Mouse (Mus musculus): Measurements from ENCODE around the gene Cdca4. TPM values are rescaled to one million over a fixed set of nuclear protein-coding genes. Genes with fewer than 3 reads are reported as not detected.

Cdca4 gene
- polyA plus RNA-seq, 1 experiment from 2014 or later, result 30.4 TPM

- peaks cover 33% of the 10 kb centered on the region for H3K4me1 ChIP-seq (ENCODE audit: insufficient read depth)
Measured at GRCm38 (mm10) chr12:112830141-112830540, 918 bp upstream of the Cdca4 start.

DNA sequence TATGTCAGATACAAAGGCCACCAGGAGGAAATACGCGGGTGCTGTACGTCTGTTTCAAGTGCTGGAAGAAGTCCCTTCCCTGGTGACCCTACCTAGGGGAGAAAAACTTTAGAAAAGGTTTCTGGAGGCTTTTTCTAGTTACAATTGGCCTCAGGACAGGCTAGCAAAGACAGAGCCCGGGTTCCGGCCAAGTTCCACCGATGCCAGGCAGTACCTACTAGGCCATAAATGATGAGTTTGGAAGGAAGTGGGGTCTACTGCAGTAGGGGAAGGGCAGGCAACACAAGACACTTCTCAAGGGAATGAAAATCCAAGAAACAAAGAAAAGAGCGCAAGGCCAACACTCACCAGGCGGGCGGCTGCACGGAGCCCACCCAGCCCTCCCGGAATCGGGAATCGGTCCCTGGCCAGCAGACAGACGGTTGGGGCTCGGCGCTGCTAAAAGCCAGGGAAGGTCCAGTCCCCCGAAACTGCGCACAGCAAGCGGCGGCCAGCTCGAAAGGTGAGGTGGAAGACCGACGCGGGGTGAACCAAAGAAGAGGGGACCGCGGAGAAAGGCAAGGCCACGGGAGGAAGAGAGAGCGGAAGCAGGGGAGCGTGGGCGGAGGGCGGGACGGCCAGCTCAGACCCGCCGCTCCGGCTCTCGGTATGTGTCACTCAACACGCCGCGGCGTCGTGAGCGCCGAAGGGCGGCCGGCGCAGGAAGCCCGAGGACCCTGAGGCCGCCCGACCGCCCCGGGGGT, 551 bp downstream of the Cdca4 start:
- 9% methylated on average over 48 of the region's 51 CpGs for WGBS (ENCODE audit: insufficient replicate concordance)
- H3K9me3 ChIP-seq (ENCODE audit: low read length), result no peaks in the 10 kb centered on the region
- TF ChIP-seq EP300 (IDR thresholded peaks at IDR 0.05; ENCODE audit: low read depth), result no peak
- no peak for TF ChIP-seq CTCF (IDR thresholded peaks at IDR 0.05; ENCODE audit: low read depth)
- peaks cover 47% of the 10 kb centered on the region for H3K4me1 ChIP-seq (ENCODE audit: insufficient read depth)
- no peak for DNase-seq
- peak overlapping the region; percentile 80 for H3K4me2 ChIP-seq (ENCODE audit: low read depth, low read length)
- H3K4me3 ChIP-seq (ENCODE audit: low read depth, low read length), result peak overlapping the region; percentile 86
- peak; percentile 73 for ATAC-seq
- peak overlapping the region; percentile 93 for H3K27ac ChIP-seq (ENCODE audit: low read depth)
- H3K36me3 ChIP-seq (replicated peaks; ENCODE audit: insufficient read depth, low read length), result peaks cover 31% of the 10 kb centered on the region
- peak overlapping the region; percentile 95 for H3K9ac ChIP-seq (replicated peaks)
- no peaks in the 10 kb centered on the region for H3K27me3 ChIP-seq (ENCODE audit: insufficient read depth, low read length)

More at GRCm38 (mm10) chr12:112830141-112830540, 918 bp upstream of the Cdca4 start:
- Histone ChIP-seq H3K27me3 (ENCODE audit: insufficient read depth, low read length) (no peaks in the 10 kb centered on the region), H3K36me3 (replicated peaks; ENCODE audit: insufficient read depth, low read length) (peaks cover 21% of the 10 kb centered on the region), H3K9ac (replicated peaks) (peak overlapping the region; percentile 76), H3K27ac (ENCODE audit: low read depth) (peak overlapping the region; percentile 80), H3K4me3 (ENCODE audit: low read depth, low read length) (peak overlapping the region; percentile 86), H3K4me2 (ENCODE audit: low read depth, low read length) (peak overlapping the region; percentile 79), H3K9me3 (ENCODE audit: low read length) (no peaks in the 10 kb centered on the region)
- TF ChIP-seq EP300 (IDR thresholded peaks at IDR 0.05; ENCODE audit: low read depth) (no peak), CTCF (IDR thresholded peaks at IDR 0.05; ENCODE audit: low read depth) (no peak)
- DNase-seq (no peak), ATAC-seq (no peak)
- 26% methylated on average over 2 of the region's 2 CpGs for WGBS (ENCODE audit: insufficient replicate concordance)

DNA sequence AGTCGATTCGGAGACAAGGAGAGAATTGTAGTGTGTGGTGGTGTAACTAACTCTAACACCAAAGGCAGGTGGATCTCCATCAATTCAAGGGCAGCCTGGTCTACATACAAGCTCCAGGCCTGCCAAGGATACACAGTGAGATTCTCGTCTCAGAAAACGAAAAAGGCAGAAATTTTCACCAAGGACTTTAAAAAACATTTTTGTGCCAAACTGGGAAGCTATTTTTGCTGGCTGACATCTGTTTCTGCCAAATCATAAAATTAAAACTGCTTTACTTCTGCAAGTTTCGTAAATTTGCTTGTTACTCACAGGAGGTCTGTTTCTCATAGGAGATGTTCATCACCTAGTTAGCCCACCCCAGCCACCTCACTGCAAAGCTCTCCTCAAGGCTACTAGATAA, 3.3 kb downstream of the Cdca4 start:
- Histone ChIP-seq H3K9ac (replicated peaks) (0 out of 2 replicates have a peak overlapping the region, but pooled peaks have one; percentile 95), H3K36me3 (replicated peaks; ENCODE audit: insufficient read depth, low read length) (peaks cover 47% of the 10 kb centered on the region), H3K4me2 (ENCODE audit: low read depth, low read length) (peak overlapping the region; percentile 80), H3K4me3 (ENCODE audit: low read depth, low read length) (no peak overlapping the region), H3K27me3 (ENCODE audit: insufficient read depth, low read length) (no peaks in the 10 kb centered on the region), H3K9me3 (ENCODE audit: low read length) (no peaks in the 10 kb centered on the region), H3K27ac (ENCODE audit: low read depth) (no peak overlapping the region), H3K4me1 (ENCODE audit: insufficient read depth) (peaks cover 57% of the 10 kb centered on the region)
- ATAC-seq (no peak), DNase-seq (no peak)
- 74% methylated on average over 5 of the region's 5 CpGs for WGBS (ENCODE audit: insufficient replicate concordance)
- TF ChIP-seq CTCF (IDR thresholded peaks at IDR 0.05; ENCODE audit: low read depth) (no peak), EP300 (IDR thresholded peaks at IDR 0.05; ENCODE audit: low read depth) (no peak)

DNA sequence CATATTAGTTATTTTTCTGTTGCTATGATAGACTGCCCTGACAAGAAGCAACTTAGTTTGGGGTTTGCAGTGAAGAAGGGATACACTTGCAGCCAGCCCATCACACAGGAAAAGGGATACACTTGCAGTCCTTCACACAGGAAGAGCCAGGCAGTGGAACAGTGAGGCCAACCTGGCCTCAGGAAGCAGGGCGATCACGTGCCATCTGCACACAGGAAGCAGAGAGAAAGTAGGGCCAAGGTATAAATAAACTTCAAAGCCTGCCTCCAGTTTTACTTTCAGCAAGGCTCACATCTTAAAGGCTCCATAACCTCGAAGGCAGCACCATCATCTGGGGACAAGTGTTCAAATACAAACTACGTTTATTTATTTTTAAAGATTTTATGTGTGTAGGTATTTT, 6.0 kb downstream of the Cdca4 start:
- Histone ChIP-seq H3K4me1 (ENCODE audit: insufficient read depth) (peaks cover 49% of the 10 kb centered on the region), H3K36me3 (replicated peaks; ENCODE audit: insufficient read depth, low read length) (peaks cover 74% of the 10 kb centered on the region), H3K9me3 (ENCODE audit: low read length) (no peaks in the 10 kb centered on the region), H3K27me3 (ENCODE audit: insufficient read depth, low read length) (no peaks in the 10 kb centered on the region), H3K4me3 (ENCODE audit: low read depth, low read length) (no peak overlapping the region), H3K9ac (replicated peaks) (peak overlapping the region; percentile 46), H3K27ac (ENCODE audit: low read depth) (peak overlapping the region; percentile 44; the same call in 1 of the 2 replicates), H3K4me2 (ENCODE audit: low read depth, low read length) (peak overlapping the region; percentile 22; the same call in 1 of the 2 replicates)
- no peak for DNase-seq
- 41% methylated on average over 4 of the region's 4 CpGs for WGBS (ENCODE audit: insufficient replicate concordance)
- no peak for ATAC-seq
- no peak for TF ChIP-seq CTCF (IDR thresholded peaks at IDR 0.05; ENCODE audit: low read depth)

DNA sequence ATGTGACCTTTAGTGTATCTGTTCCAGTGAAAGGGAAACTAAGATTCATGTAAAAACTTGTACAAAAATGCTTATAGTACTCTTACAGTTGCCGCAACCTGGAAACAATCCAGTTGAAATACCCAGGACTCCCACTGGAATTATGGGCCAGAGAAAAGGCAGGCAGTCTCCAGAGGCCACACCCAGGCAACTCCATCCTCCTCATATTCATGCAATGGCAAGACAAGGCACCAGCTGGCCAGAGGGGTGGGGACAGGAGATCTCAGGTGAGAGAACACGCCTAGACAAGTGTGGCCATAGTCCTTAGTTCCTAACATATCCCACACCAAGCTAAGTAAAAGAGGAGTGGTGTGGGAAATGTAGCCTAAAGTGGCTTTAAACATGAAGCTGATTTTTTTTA, 6.5 kb downstream of the Cdca4 start:
- Histone ChIP-seq H3K4me1 (ENCODE audit: insufficient read depth) (peaks cover 46% of the 10 kb centered on the region), H3K9ac (replicated peaks) (no peak overlapping the region), H3K36me3 (replicated peaks; ENCODE audit: insufficient read depth, low read length) (peaks cover 77% of the 10 kb centered on the region), H3K9me3 (ENCODE audit: low read length) (no peaks in the 10 kb centered on the region), H3K27ac (ENCODE audit: low read depth) (0 out of 2 replicates have a peak overlapping the region, but pooled peaks have one; percentile 44), H3K4me3 (ENCODE audit: low read depth, low read length) (no peak overlapping the region), H3K27me3 (ENCODE audit: insufficient read depth, low read length) (no peaks in the 10 kb centered on the region), H3K4me2 (ENCODE audit: low read depth, low read length) (no peak overlapping the region)
- no peak for ATAC-seq
- no peak for TF ChIP-seq CTCF (IDR thresholded peaks at IDR 0.05; ENCODE audit: low read depth)
- TF ChIP-seq EP300 (IDR thresholded peaks at IDR 0.05; ENCODE audit: low read depth), result no peak
- WGBS (ENCODE audit: insufficient replicate concordance), result 66% methylated on average over 2 of the region's 2 CpGs
- DNase-seq, result no peak

GRCm38 (mm10) chr12:112821974-112822373, 7.2 kb downstream of the Cdca4 start:
- ATAC-seq, result no peak
- Histone ChIP-seq H3K9me3 (ENCODE audit: low read length) (no peaks in the 10 kb centered on the region), H3K27me3 (ENCODE audit: insufficient read depth, low read length) (no peaks in the 10 kb centered on the region), H3K4me1 (ENCODE audit: insufficient read depth) (peaks cover 39% of the 10 kb centered on the region), H3K36me3 (replicated peaks; ENCODE audit: insufficient read depth, low read length) (peaks cover 74% of the 10 kb centered on the region), H3K27ac (ENCODE audit: low read depth) (0 out of 2 replicates have a peak overlapping the region, but pooled peaks have one; percentile 24), H3K9ac (replicated peaks) (no peak overlapping the region), H3K4me2 (ENCODE audit: low read depth, low read length) (no peak overlapping the region), H3K4me3 (ENCODE audit: low read depth, low read length) (no peak overlapping the region)
- no peak for DNase-seq
- 50% methylated on average over 4 of the region's 4 CpGs for WGBS (ENCODE audit: insufficient replicate concordance)
- TF ChIP-seq EP300 (IDR thresholded peaks at IDR 0.05; ENCODE audit: low read depth) (no peak), CTCF (IDR thresholded peaks at IDR 0.05; ENCODE audit: low read depth) (no peak)

All from liver, postnatal 0 days (tissue).